9 mouse cellular contexts compared by ENCODE assay signal in genomic region chr1:74643926-74644325, GRCm38 (mm10). TPM values are rescaled to one million over a fixed set of nuclear protein-coding genes. Genes with fewer than 3 reads are reported as not detected.
DNase-seq lines count a peak whose midpoint lies in the region; TF ChIP-seq lines count a peak whose summit lies in the region.
"Had no signal": no experiment of that assay in that cellular context is flagged by ENCODE, and none has a peak within 500 bp of the region (broad histone marks: within the 10 kb centered on the region; RNA-seq: fewer than 3 reads in every experiment).

No protein-coding gene starts in this region.

- DNase-seq in adrenal gland, postnatal 10 days, result peak; percentile 19
- DNase-seq in adrenal gland, adult 2 months, result no peak
- DNase-seq in layer of hippocampus, adult 2 months (ENCODE audit: low spot score in 2 of 2), result no peak
- no peak for DNase-seq in layer of hippocampus, adult 8-10 months (ENCODE audit: low spot score in 2 of 2)
- DNase-seq in NIH3T3 (ENCODE audit: low read depth), result peak; percentile 30
- peak; percentile 43 to 50 for DNase-seq in kidney, postnatal 36 days
- DNase-seq in urinary bladder, adult 18-20 months (ENCODE audit: low spot score in 2 of 2), result no peak
- no peak for DNase-seq in adrenal gland, postnatal 4 days (ENCODE audit: low spot score in 2 of 2)

- peak; percentile 51 for TF ChIP-seq CTCF in layer of hippocampus, adult 2 months (conservative IDR thresholded peaks at IDR 0.05)

- no peak overlapping the region for H3K4me3 ChIP-seq in layer of hippocampus, adult 2 months
- H3K4me3 ChIP-seq: embryonic facial prominence, embryonic 13.5 days had no signal

- H3K27ac ChIP-seq in layer of hippocampus, adult 2 months, result no peak overlapping the region
- H3K27ac ChIP-seq: embryonic facial prominence, embryonic 13.5 days had no signal

RNA-seq across cellular contexts. Expression of gene Ttll4, which starts 17.6 kb away (rescaled TPM):
- 10 to 100 TPM; 15.0 to 25.9 TPM for total RNA-seq in adrenal gland, postnatal 10 days (2021)
- 10 to 100 TPM; 13.1 to 21.9 TPM for total RNA-seq in adrenal gland, adult 2 months (2021)
- polyA plus RNA-seq in adrenal gland, adult 2 months (2012; rRNA removed), result 12.9 and 14.0 TPM in 2 replicates
- 10 to 100 TPM; 23.9 to 24.5 TPM for total RNA-seq in layer of hippocampus, adult 2 months (2021)
- 10 to 100 TPM; 25.5 to 35.9 (median 31.1) TPM for total RNA-seq in layer of hippocampus, adult 8-10 months (2022)
- 10 to 100 TPM; 27.8 to 30.2 TPM for total RNA-seq in adrenal gland, postnatal 4 days (2021)

RNA-seq across cellular contexts. Expression of gene Stk36, which starts 42.7 kb away (rescaled TPM):
- total RNA-seq in adrenal gland, postnatal 10 days (2021), result 1 to 10 TPM; 2.8 to 3.2 TPM
- total RNA-seq in adrenal gland, adult 2 months (2021), result 1 to 10 TPM; 3.9 to 4.3 TPM
- 7.4 and 10.0 TPM in 2 replicates for polyA plus RNA-seq in adrenal gland, adult 2 months (2012; rRNA removed)
- 1 to 10 TPM; 3.3 to 5.6 TPM for total RNA-seq in layer of hippocampus, adult 2 months (2021)
- 1 to 10 TPM; 3.5 to 8.0 (median 5.4) TPM for total RNA-seq in layer of hippocampus, adult 8-10 months (2022)
- 1 to 10 TPM; 5.1 to 6.0 TPM for total RNA-seq in adrenal gland, postnatal 4 days (2021)

RNA-seq across cellular contexts. Expression of gene Rnf25, which starts 42.7 kb away (rescaled TPM):
- total RNA-seq in adrenal gland, postnatal 10 days (2021), result 10 to 100 TPM; 45.5 to 46.0 TPM
- 10 to 100 TPM; 49.8 to 70.2 TPM for total RNA-seq in adrenal gland, adult 2 months (2021)
- 28.3 and 29.5 TPM in 2 replicates for polyA plus RNA-seq in adrenal gland, adult 2 months (2012; rRNA removed)
- 10 to 100 TPM; 67.7 to 71.5 TPM for total RNA-seq in layer of hippocampus, adult 2 months (2021)
- 10 to 100 TPM; 62.0 to 85.5 (median 67.7) TPM for total RNA-seq in layer of hippocampus, adult 8-10 months (2022)
- total RNA-seq in adrenal gland, postnatal 4 days (2021), result 10 to 100 TPM; 51.9 to 58.5 TPM

RNA-seq across cellular contexts. Expression of gene Bcs1l, which starts 55.8 kb away (rescaled TPM):
- 10 to 100 TPM; 29.1 to 38.2 TPM for total RNA-seq in adrenal gland, postnatal 10 days (2021)
- total RNA-seq in adrenal gland, adult 2 months (2021), result 10 to 100 TPM; 31.4 to 32.1 TPM
- polyA plus RNA-seq in adrenal gland, adult 2 months (2012; rRNA removed), result 13.2 and 16.7 TPM in 2 replicates
- total RNA-seq in layer of hippocampus, adult 2 months (2021), result 10 to 100 TPM; 23.7 to 24.8 TPM
- 10 to 100 TPM; 20.3 to 25.2 (median 23.4) TPM for total RNA-seq in layer of hippocampus, adult 8-10 months (2022)
- total RNA-seq in adrenal gland, postnatal 4 days (2021), result 10 to 100 TPM; 22.2 to 23.5 TPM

RNA-seq across cellular contexts. Expression of gene Zfp142, which starts 55.9 kb away (rescaled TPM):
- 10 to 100 TPM; 11.6 to 15.3 TPM for total RNA-seq in adrenal gland, postnatal 10 days (2021)
- 10 to 100 TPM; 13.5 to 16.3 TPM for total RNA-seq in adrenal gland, adult 2 months (2021)
- polyA plus RNA-seq in adrenal gland, adult 2 months (2012; rRNA removed), result 13.2 and 14.6 TPM in 2 replicates
- 10 to 100 TPM; 30.7 to 30.8 TPM for total RNA-seq in layer of hippocampus, adult 2 months (2021)
- 10 to 100 TPM; 28.4 to 36.8 (median 31.7) TPM for total RNA-seq in layer of hippocampus, adult 8-10 months (2022)
- 10 to 100 TPM; 15.7 to 15.8 TPM for total RNA-seq in adrenal gland, postnatal 4 days (2021)

Comparison
In these comparisons a context has a peak if more than half of its experiments do, and no peak if none do; other contexts are left out.
1. DNase-seq: peak in adrenal gland, postnatal 10 days (single experiment), NIH3T3 (single experiment) and kidney, postnatal 36 days (2 of 2); none in adrenal gland, adult 2 months (single experiment), layer of hippocampus, adult 2 months (0 of 2), layer of hippocampus, adult 8-10 months (0 of 2), urinary bladder, adult 18-20 months (0 of 2) and adrenal gland, postnatal 4 days (0 of 2).